Mouse (Mus musculus): ENCODE data around the gene Zfp423. TPM values are rescaled to one million over a fixed set of nuclear protein-coding genes. Genes with fewer than 3 reads are reported as not detected.
A peak's percentile ranks its signal among the peaks of the same experiment; 100 is the strongest.

The Zfp423 gene
- polyA plus RNA-seq, 1 experiment from 2014 or later: 6.1 TPM

- Histone ChIP-seq H3K27ac (0 out of 2 replicates have a peak overlapping the region, but pooled peaks have one; percentile 3), H3K27me3 (ENCODE audit: insufficient read depth, low read length) (no peaks in the 10 kb centered on the region), H3K4me3 (replicated peaks; ENCODE audit: low read depth, low read length) (peak overlapping the region; percentile 24), H3K4me1 (replicated peaks; ENCODE audit: insufficient read depth, low read length) (peaks cover 14% of the 10 kb centered on the region; the same call in 1 of the 2 replicates), H3K4me2 (ENCODE audit: low read length) (peak overlapping the region; percentile 62), H3K9me3 (replicated peaks; ENCODE audit: low read length) (no peaks in the 10 kb centered on the region), H3K9ac (ENCODE audit: low read depth, low read length) (0 out of 2 replicates have a peak overlapping the region, but pooled peaks have one; percentile 15), H3K36me3 (ENCODE audit: insufficient read depth, low read length) (no peaks in the 10 kb centered on the region)
- 3% methylated on average over 24 of the region's 24 CpGs for WGBS
- ATAC-seq (replicated peaks; ENCODE audit: low FRiP score, low read depth): no peak
- peak; percentile 44 for DNase-seq (ENCODE audit: low spot score)
- TF ChIP-seq CTCF (IDR thresholded peaks at IDR 0.05; ENCODE audit: low read depth): no peak
Measured at GRCm38 (mm10) chr8:87974759-87975465, 15.5 kb upstream of the Zfp423 start.

GRCm38 (mm10) chr8:87974122-87974758 is 14.8 kb upstream of the Zfp423 start:
- 11% methylated on average over 21 of the region's 21 CpGs for WGBS
- H3K4me3 ChIP-seq (replicated peaks; ENCODE audit: low read depth, low read length): peak overlapping the region; percentile 24; the same call in 1 of the 2 replicates
- H3K9ac ChIP-seq (ENCODE audit: low read depth, low read length): 0 out of 2 replicates have a peak overlapping the region, but pooled peaks have one; percentile 15
- H3K27me3 ChIP-seq (ENCODE audit: insufficient read depth, low read length): no peaks in the 10 kb centered on the region
- no peak for TF ChIP-seq CTCF (IDR thresholded peaks at IDR 0.05; ENCODE audit: low read depth)
- H3K4me1 ChIP-seq (replicated peaks; ENCODE audit: insufficient read depth, low read length): peaks cover 14% of the 10 kb centered on the region; the same call in 1 of the 2 replicates
- no peaks in the 10 kb centered on the region for H3K9me3 ChIP-seq (replicated peaks; ENCODE audit: low read length)
- no peak for DNase-seq (ENCODE audit: low spot score)
- H3K36me3 ChIP-seq (ENCODE audit: insufficient read depth, low read length): no peaks in the 10 kb centered on the region
- no peak overlapping the region for H3K27ac ChIP-seq
- ATAC-seq (replicated peaks; ENCODE audit: low FRiP score, low read depth): no peak
- peak overlapping the region; percentile 62 for H3K4me2 ChIP-seq (ENCODE audit: low read length)

GRCm38 (mm10) chr8:87967866-87968620 is 8.6 kb upstream of the Zfp423 start:
- H3K9ac ChIP-seq (ENCODE audit: low read depth, low read length): no peak overlapping the region
- DNase-seq (ENCODE audit: low spot score): no peak
- H3K4me1 ChIP-seq (replicated peaks; ENCODE audit: insufficient read depth, low read length): no peaks in the 10 kb centered on the region
- H3K36me3 ChIP-seq (ENCODE audit: insufficient read depth, low read length): no peaks in the 10 kb centered on the region
- no peak overlapping the region for H3K4me2 ChIP-seq (ENCODE audit: low read length)
- H3K9me3 ChIP-seq (replicated peaks; ENCODE audit: low read length): no peaks in the 10 kb centered on the region
- no peak for TF ChIP-seq CTCF (IDR thresholded peaks at IDR 0.05; ENCODE audit: low read depth)
- H3K27ac ChIP-seq: no peak overlapping the region
- ATAC-seq (replicated peaks; ENCODE audit: low FRiP score, low read depth): no peak
- WGBS: 69% methylated on average over 8 of the region's 8 CpGs
- H3K27me3 ChIP-seq (ENCODE audit: insufficient read depth, low read length): no peaks in the 10 kb centered on the region
- H3K4me3 ChIP-seq (replicated peaks; ENCODE audit: low read depth, low read length): no peak overlapping the region

- no peak for TF ChIP-seq CTCF (IDR thresholded peaks at IDR 0.05; ENCODE audit: low read depth)
- H3K4me2 ChIP-seq (ENCODE audit: low read length): no peak overlapping the region
- 38% methylated on average over 2 of the region's 2 CpGs for WGBS
- H3K4me1 ChIP-seq (replicated peaks; ENCODE audit: insufficient read depth, low read length): peaks cover 2% of the 10 kb centered on the region; the same call in 1 of the 2 replicates
- DNase-seq (ENCODE audit: low spot score): no peak
- no peak for ATAC-seq (replicated peaks; ENCODE audit: low FRiP score, low read depth)
- no peaks in the 10 kb centered on the region for H3K9me3 ChIP-seq (replicated peaks; ENCODE audit: low read length)
- no peak overlapping the region for H3K9ac ChIP-seq (ENCODE audit: low read depth, low read length)
- H3K27ac ChIP-seq: no peak overlapping the region
- no peak overlapping the region for H3K4me3 ChIP-seq (replicated peaks; ENCODE audit: low read depth, low read length)
- no peaks in the 10 kb centered on the region for H3K36me3 ChIP-seq (ENCODE audit: insufficient read depth, low read length)
- H3K27me3 ChIP-seq (ENCODE audit: insufficient read depth, low read length): no peaks in the 10 kb centered on the region
Measured at GRCm38 (mm10) chr8:87967057-87967820, 7.8 kb upstream of the Zfp423 start.

- H3K4me1 ChIP-seq (replicated peaks; ENCODE audit: insufficient read depth, low read length): peaks cover 21% of the 10 kb centered on the region; the same call in 1 of the 2 replicates
- no peak for ATAC-seq (replicated peaks; ENCODE audit: low FRiP score, low read depth)
- H3K36me3 ChIP-seq (ENCODE audit: insufficient read depth, low read length): no peaks in the 10 kb centered on the region
- H3K4me2 ChIP-seq (ENCODE audit: low read length): peak overlapping the region; percentile 97
- no peak for DNase-seq (ENCODE audit: low spot score)
- H3K9me3 ChIP-seq (replicated peaks; ENCODE audit: low read length): no peaks in the 10 kb centered on the region
- whole genome bisulfite sequencing: 10% methylated on average over 26 of the region's 26 CpGs
- H3K27me3 ChIP-seq (ENCODE audit: insufficient read depth, low read length): 0 out of 2 replicates have a peak, but pooled peaks cover 15% of the 10 kb centered on the region
- TF ChIP-seq CTCF (IDR thresholded peaks at IDR 0.05; ENCODE audit: low read depth): no peak
- H3K9ac ChIP-seq (ENCODE audit: low read depth, low read length): no peak overlapping the region
- no peak overlapping the region for H3K27ac ChIP-seq
- H3K4me3 ChIP-seq (replicated peaks; ENCODE audit: low read depth, low read length): peak overlapping the region; percentile 85
Measured at GRCm38 (mm10) chr8:87962514-87963225, 3.3 kb upstream of the Zfp423 start.

All from kidney, postnatal 0 days (tissue).